Mouse (Mus musculus) stomach, postnatal 0 days (tissue): ENCODE results near the gene Nit1.

ENCODE experiments used
- CTCF ChIP-seq: IDR thresholded peaks from 2 replicates; pipeline ENCODE4 v1.5.1; 2016; ENCODE audit warnings: antibody characterized with exemption, low read depth, mild to moderate bottlenecking, moderate library complexity
- EP300 ChIP-seq: optimal IDR thresholded peaks from 2 replicates; pipeline ENCODE3; 2016; ENCODE audit warnings: antibody characterized with exemption

GRCm38 (mm10) chr1:171328244-171328643 is 17.2 kb downstream of the Nit1 start:
- no peak for TF ChIP-seq CTCF
- no peak for TF ChIP-seq EP300
